Mouse (Mus musculus) Patski (cell line): ENCODE measurements around the gene Agxt2. TPM values are rescaled to one million over a fixed set of nuclear protein-coding genes. Genes with fewer than 3 reads are reported as not detected.
A peak's percentile ranks its signal among the peaks of the same experiment; 100 is the strongest.

Experiments
- ATAC-seq: fragments of 100-300 bp; one replicate; pipeline ENCODE4 v1.8.0; 2021
- CTCF ChIA-PET: fragments of 350-600 bp; sonication (Branson Sonifier 250); formaldehyde crosslinking; loops from one replicate; lab custom pipeline; 2022; ENCODE audit warnings: inconsistent platforms; lab: Charles Lee
- POLR2A ChIA-PET: fragments of 350-600 bp; sonication (Branson Sonifier 250); formaldehyde crosslinking; loops from one replicate; lab custom pipeline; 2022; ENCODE audit warnings: antibody characterized with exemption, inconsistent platforms; lab: Charles Lee
- DNase-seq: peaks from one replicate; pipeline ENCODE4 v3.0.0-alpha.2; 2011; ENCODE audit warnings: low read depth, low spot score
- H3K27me3 ChIP-seq: fragments of 371-371 bp; one replicate; pipeline ENCODE4 v1.5.1; 2021
- CTCF ChIP-seq: fragments of 100-300 bp; IDR thresholded peaks from one replicate; pipeline ENCODE4 v1.5.1; 2021
- in situ Hi-C: fragments of 300-500 bp; cut with MboI; formaldehyde crosslinking; loops from 3 replicates; pipeline ENCODE4 v1.11.1; 2018; ENCODE audit warnings: low pct_unique_long_range_greater_than_20kb, mixed read lengths
- polyA plus RNA-seq: library from polyadenylated mRNA; unstranded; gene quantifications from one replicate; pipeline ENCODE4 v1.2.3, GENCODE M21; 2021

Agxt2 gene
- polyA plus RNA-seq, 1 experiment from 2014 or later = not detected

GRCm38 (mm10) chr15:10426545-10427266 is 68.4 kb downstream of the Agxt2 start:
- in situ Hi-C loops = loop anchor here (25.0 kb wide), 1 partner anchor 1239 kb away; no protein-coding TSS in a partner anchor
- TF ChIP-seq CTCF = no peak
- POLR2A ChIA-PET = no interaction called here
- CTCF ChIA-PET = no interaction called here
- ATAC-seq = no peak
- DNase-seq = no peak
- H3K27me3 ChIP-seq = no peaks in the 10 kb centered on the region

- TF ChIP-seq CTCF = no peak
- no peaks in the 10 kb centered on the region for H3K27me3 ChIP-seq
- ChIA-PET POLR2A (no interaction called here), CTCF (no interaction called here)
- no peak for ATAC-seq
- DNase-seq = no peak
- in situ Hi-C loops = loop anchor here (25.0 kb wide), 1 partner anchor 1250 kb away; no protein-coding TSS in a partner anchor
Measured at GRCm38 (mm10) chr15:10436893-10437292, 78.6 kb downstream of the Agxt2 start.

- ChIA-PET POLR2A (no interaction called here), CTCF (no interaction called here)
- TF ChIP-seq CTCF = peak; percentile 20
- DNase-seq = no peak
- ATAC-seq = no peak
- H3K27me3 ChIP-seq = no peaks in the 10 kb centered on the region
- in situ Hi-C loops = loop anchor here (25.0 kb wide), 1 partner anchor 1253 kb away; no protein-coding TSS in a partner anchor
Measured at GRCm38 (mm10) chr15:10439963-10440362, 81.6 kb downstream of the Agxt2 start.

- POLR2A ChIA-PET = no interaction called here
- TF ChIP-seq CTCF = no peak
- ATAC-seq = peak; percentile 38
- in situ Hi-C loops = loop anchor here (25.0 kb wide), 1 partner anchor 1254 kb away; no protein-coding TSS in a partner anchor
- H3K27me3 ChIP-seq = no peaks in the 10 kb centered on the region
- DNase-seq = no peak
- CTCF ChIA-PET = no interaction called here
Measured at GRCm38 (mm10) chr15:10441493-10441892, 83.2 kb downstream of the Agxt2 start.

DNA sequence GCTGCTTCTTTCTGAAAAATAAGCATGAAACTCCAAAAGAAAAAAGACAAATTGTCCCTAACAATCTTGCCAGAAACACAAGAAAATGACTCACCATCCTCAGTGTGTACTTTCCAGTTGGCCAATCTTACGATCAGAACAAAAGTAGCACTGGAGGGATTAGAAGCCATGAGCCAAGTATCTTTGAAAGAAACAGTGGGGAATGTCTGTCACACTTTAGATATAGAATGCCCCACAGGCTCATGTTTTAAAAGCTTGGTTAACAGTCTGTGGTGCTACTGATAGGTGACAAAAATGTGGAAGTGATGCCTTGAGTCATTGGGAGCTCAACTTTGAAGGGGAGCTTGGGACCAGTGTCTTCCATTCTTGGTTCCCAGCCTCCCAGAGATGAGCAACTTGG is 83.9 kb downstream of the Agxt2 start:
- POLR2A ChIA-PET = no interaction called here

GRCm38 (mm10) chr15:10447102-10447501 is 88.8 kb downstream of the Agxt2 start:
- ChIA-PET POLR2A (no interaction called here), CTCF (no interaction called here)
- in situ Hi-C loops = loop anchor here (25.0 kb wide), 1 partner anchor 1260 kb away; no protein-coding TSS in a partner anchor
- ATAC-seq (no peak), DNase-seq (no peak)
- H3K27me3 ChIP-seq = no peaks in the 10 kb centered on the region
- TF ChIP-seq CTCF = no peak

More for the DNA sequence above, 83.9 kb downstream of the Agxt2 start:
- TF ChIP-seq CTCF = no peak
- H3K27me3 ChIP-seq = no peaks in the 10 kb centered on the region
- ATAC-seq (peak; percentile 69), DNase-seq (no peak)
- CTCF ChIA-PET = no interaction called here
- in situ Hi-C loops = loop anchor here (25.0 kb wide), 1 partner anchor 1255 kb away; no protein-coding TSS in a partner anchor

Other genes with a start within 250 kb of the Agxt2 start
- not detected for gene Prlr, start 181.3 kb upstream of the Agxt2 start, polyA plus RNA-seq
- gene Gm21973, start 33.2 kb upstream of the Agxt2 start, polyA plus RNA-seq = not detected
- gene Dnajc21, start 112.0 kb downstream of the Agxt2 start, polyA plus RNA-seq = 34.2 TPM
- gene Brix1, start 127.4 kb downstream of the Agxt2 start, polyA plus RNA-seq = 41.2 TPM
- gene Rad1, start 127.5 kb downstream of the Agxt2 start, polyA plus RNA-seq = 19.0 TPM
- not detected for gene Ttc23l, start 200.1 kb downstream of the Agxt2 start, polyA plus RNA-seq